Mouse (Mus musculus): ENCODE data around the gene Cryzl1. TPM values are rescaled to one million over a fixed set of nuclear protein-coding genes. Genes with fewer than 3 reads are reported as not detected.

Gene Cryzl1
- total RNA-seq, 2 experiments from 2014 or later = 26.6 to 27.2 TPM

- DNase-seq (ENCODE audit: low spot score in 2 of 2) = peak; percentile 95
These were observed 40.0 kb downstream of the Cryzl1 start, which contains the start of gene Donson for GRCm38 (mm10) chr16:91688619-91689334. Gene Donson, minus strand, starts transcription at chr16:91688770.

- DNase-seq (ENCODE audit: low spot score in 2 of 2) = no peak
These were observed 40.7 kb downstream of the Cryzl1 start for GRCm38 (mm10) chr16:91688023-91688618.

GRCm38 (mm10) chr16:91686369-91686768 lies 42.4 kb downstream of the Cryzl1 start:
- DNase-seq (ENCODE audit: low spot score in 2 of 2) = no peak

GRCm38 (mm10) chr16:91685526-91685925 lies 43.2 kb downstream of the Cryzl1 start:
- no peak for DNase-seq (ENCODE audit: low spot score in 2 of 2)

GRCm38 (mm10) chr16:91680656-91681055 lies 48.1 kb downstream of the Cryzl1 start:
- DNase-seq (ENCODE audit: low spot score in 2 of 2) = no peak

GRCm38 (mm10) chr16:91678147-91678911 lies 50.4 kb downstream of the Cryzl1 start:
- DNase-seq (ENCODE audit: low spot score in 2 of 2) = no peak

GRCm38 (mm10) chr16:91674500-91674899 lies 54.3 kb downstream of the Cryzl1 start:
- no peak for DNase-seq (ENCODE audit: low spot score in 2 of 2)

GRCm38 (mm10) chr16:91663795-91664194 lies 65.0 kb downstream of the Cryzl1 start:
- DNase-seq (ENCODE audit: low spot score in 2 of 2) = no peak

- no peak for DNase-seq (ENCODE audit: low spot score in 2 of 2)
These were observed 66.4 kb downstream of the Cryzl1 start for GRCm38 (mm10) chr16:91662336-91662735.

- no peak for DNase-seq (ENCODE audit: low spot score in 2 of 2)
These were observed 67.4 kb downstream of the Cryzl1 start for GRCm38 (mm10) chr16:91661397-91661796.

GRCm38 (mm10) chr16:91659798-91660197 lies 69.0 kb downstream of the Cryzl1 start:
- no peak for DNase-seq (ENCODE audit: low spot score in 2 of 2)

- no peak for DNase-seq (ENCODE audit: low spot score in 2 of 2)
These were observed 70.3 kb downstream of the Cryzl1 start for GRCm38 (mm10) chr16:91658471-91658870.

GRCm38 (mm10) chr16:91657285-91657684 lies 71.5 kb downstream of the Cryzl1 start:
- no peak for DNase-seq (ENCODE audit: low spot score in 2 of 2)

- no peak for DNase-seq (ENCODE audit: low spot score in 2 of 2)
These were observed 73.5 kb downstream of the Cryzl1 start for GRCm38 (mm10) chr16:91655285-91655684.

GRCm38 (mm10) chr16:91652191-91652590 lies 76.6 kb downstream of the Cryzl1 start:
- no peak for DNase-seq (ENCODE audit: low spot score in 2 of 2)

GRCm38 (mm10) chr16:91649781-91650180 lies 79.0 kb downstream of the Cryzl1 start:
- DNase-seq (ENCODE audit: low spot score in 2 of 2) = no peak

- DNase-seq (ENCODE audit: low spot score in 2 of 2) = no peak
These were observed 79.5 kb downstream of the Cryzl1 start for GRCm38 (mm10) chr16:91649246-91649645.

GRCm38 (mm10) chr16:91648220-91648550 lies 80.6 kb downstream of the Cryzl1 start:
- DNase-seq (ENCODE audit: low spot score in 2 of 2) = peak; percentile 75 to 86

GRCm38 (mm10) chr16:91647461-91648219 lies 81.1 kb downstream of the Cryzl1 start, which contains the start of gene Son:
Gene Son, plus strand, starts transcription at chr16:91647506.
- DNase-seq (ENCODE audit: low spot score in 2 of 2) = peak; percentile 87 to 95

- DNase-seq (ENCODE audit: low spot score in 2 of 2) = peak; percentile 94 to 96
These were observed 81.9 kb downstream of the Cryzl1 start, which contains the start of gene Gart for GRCm38 (mm10) chr16:91646681-91647419. Gene Gart, minus strand, starts transcription at chr16:91646952.
